Mouse (Mus musculus): ENCODE data around the gene Ttll13.

DNA sequence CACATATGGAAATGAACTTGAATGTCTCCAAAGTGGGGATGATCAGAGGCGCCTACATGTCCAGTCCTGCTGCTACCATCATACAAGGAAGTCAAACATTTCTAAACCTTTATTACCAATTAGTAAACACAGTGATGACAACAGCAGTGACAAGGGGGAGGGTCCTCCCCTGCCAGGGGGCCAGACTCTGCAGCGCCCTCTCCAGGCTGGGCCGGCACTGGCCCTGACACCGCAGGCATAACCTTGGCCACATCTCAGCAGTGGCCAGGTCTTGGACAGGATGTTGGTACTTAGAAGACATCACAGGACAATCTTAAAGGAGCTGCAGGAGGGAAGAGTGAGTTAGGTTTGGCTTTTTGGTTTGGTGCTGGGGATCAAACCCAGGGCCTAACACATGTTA, 19.1 kb upstream of the Ttll13 start:
- TF ChIP-seq CTCF (IDR thresholded peaks at IDR 0.05; ENCODE audit: low read depth) (peak; percentile 26; the same call in 1 of the 2 replicates), EP300 (IDR thresholded peaks at IDR 0.05; ENCODE audit: low read depth) (no peak)

All from liver, postnatal 0 days (tissue).